Comparison of ENCODE assay signal across 16 mouse cellular contexts in genomic region chr4:94186997-94187396, GRCm38 (mm10).
DNase-seq lines count a peak whose midpoint lies in the region; ATAC-seq and TF ChIP-seq lines count a peak whose summit lies in the region.
"Had no signal": no experiment of that assay in that cellular context is flagged by ENCODE, and none has a peak within 500 bp of the region (broad histone marks: within the 10 kb centered on the region; RNA-seq: fewer than 3 reads in every experiment).

No protein-coding gene starts in this region.

- H3K4me3 ChIP-seq in heart, embryonic 15.5 days: no peak overlapping the region
- no peak overlapping the region for H3K4me3 ChIP-seq in stomach, embryonic 14.5 days (ENCODE audit: low read depth, low read length)
- no peak overlapping the region for H3K4me3 ChIP-seq in stomach, postnatal 0 days (ENCODE audit: low read depth, low read length)
- H3K4me3 ChIP-seq: heart, embryonic 12.5 days; hindbrain, embryonic 12.5 days; limb, embryonic 13.5 days; myocyte had no signal

- ATAC-seq in heart, embryonic 15.5 days (replicated peaks; ENCODE audit: insufficient number of reproducible peaks, insufficient read depth, low FRiP score, low read depth): 0 out of 2 replicates have a peak, but pooled peaks have one; percentile 35
- ATAC-seq in stomach, embryonic 14.5 days (ENCODE audit: insufficient number of reproducible peaks, insufficient read depth, low FRiP score, low read depth): peak; percentile 61; the same call in 1 of the 2 replicates
- ATAC-seq in stomach, postnatal 0 days (ENCODE audit: low FRiP score, low TSS enrichment): no peak
- ATAC-seq: intestine, embryonic 16.5 days; liver, postnatal 0 days had no signal

- no peak for TF ChIP-seq CTCF in stomach, postnatal 0 days (IDR thresholded peaks at IDR 0.05; ENCODE audit: low read depth)

- no peaks in the 10 kb centered on the region for H3K9me3 ChIP-seq in heart, embryonic 15.5 days (replicated peaks)
- H3K9me3 ChIP-seq in stomach, embryonic 14.5 days (ENCODE audit: control insufficient read depth, low read depth, low read length): no peaks in the 10 kb centered on the region
- H3K9me3 ChIP-seq in stomach, postnatal 0 days (ENCODE audit: control insufficient read depth, low read length): no peaks in the 10 kb centered on the region
- H3K9me3 ChIP-seq: heart, embryonic 12.5 days; hindbrain, embryonic 12.5 days; limb, embryonic 13.5 days had no signal

- no peak for TF ChIP-seq EP300 in stomach, postnatal 0 days (optimal IDR thresholded peaks at IDR 0.05)

- H3K4me2 ChIP-seq in heart, embryonic 15.5 days: no peak overlapping the region
- no peak overlapping the region for H3K4me2 ChIP-seq in stomach, embryonic 14.5 days (replicated peaks; ENCODE audit: low read depth, low read length)
- H3K4me2 ChIP-seq in stomach, postnatal 0 days (replicated peaks; ENCODE audit: low read depth): no peak overlapping the region
- H3K4me2 ChIP-seq: heart, embryonic 12.5 days; hindbrain, embryonic 12.5 days; limb, embryonic 13.5 days had no signal

- H3K27me3 ChIP-seq in heart, embryonic 15.5 days: no peaks in the 10 kb centered on the region
- no peaks in the 10 kb centered on the region for H3K27me3 ChIP-seq in stomach, embryonic 14.5 days (ENCODE audit: control insufficient read depth, insufficient read depth, low read length)
- H3K27me3 ChIP-seq in stomach, postnatal 0 days (ENCODE audit: control insufficient read depth, insufficient read depth, low read length): no peaks in the 10 kb centered on the region
- H3K27me3 ChIP-seq: heart, embryonic 12.5 days; hindbrain, embryonic 12.5 days; limb, embryonic 13.5 days had no signal

- H3K4me1 ChIP-seq in heart, embryonic 15.5 days (replicated peaks): peaks cover 10% of the 10 kb centered on the region
- H3K4me1 ChIP-seq in stomach, embryonic 14.5 days (ENCODE audit: control insufficient read depth, insufficient read depth, low read length): no peaks in the 10 kb centered on the region
- no peaks in the 10 kb centered on the region for H3K4me1 ChIP-seq in stomach, postnatal 0 days (replicated peaks; ENCODE audit: control insufficient read depth, insufficient read depth)
- H3K4me1 ChIP-seq: hindbrain, embryonic 12.5 days; limb, embryonic 13.5 days had no signal

- H3K27ac ChIP-seq in heart, embryonic 15.5 days: no peak overlapping the region
- no peak overlapping the region for H3K27ac ChIP-seq in stomach, embryonic 14.5 days (ENCODE audit: low read length)
- no peak overlapping the region for H3K27ac ChIP-seq in stomach, postnatal 0 days (replicated peaks)
- H3K27ac ChIP-seq: hindbrain, embryonic 12.5 days; limb, embryonic 13.5 days had no signal

- whole genome bisulfite sequencing in heart, embryonic 15.5 days: 46% methylated on average over 4 of the region's 4 CpGs
- 45% methylated on average over 4 of the region's 4 CpGs for WGBS in stomach, embryonic 14.5 days
- WGBS in stomach, postnatal 0 days: 51% methylated on average over 4 of the region's 4 CpGs

- no peaks in the 10 kb centered on the region for H3K36me3 ChIP-seq in heart, embryonic 15.5 days
- H3K36me3 ChIP-seq in stomach, embryonic 14.5 days (ENCODE audit: control insufficient read depth, insufficient read depth, low read length): no peaks in the 10 kb centered on the region
- no peaks in the 10 kb centered on the region for H3K36me3 ChIP-seq in stomach, postnatal 0 days (ENCODE audit: control insufficient read depth, insufficient read depth, low read length)
- H3K36me3 ChIP-seq: heart, embryonic 12.5 days; hindbrain, embryonic 12.5 days; limb, embryonic 13.5 days had no signal

- H3K9ac ChIP-seq in heart, embryonic 15.5 days: no peak overlapping the region
- H3K9ac ChIP-seq in stomach, embryonic 14.5 days (replicated peaks; ENCODE audit: low read depth, low read length): no peak overlapping the region
- H3K9ac ChIP-seq in stomach, postnatal 0 days (ENCODE audit: low read length): no peak overlapping the region
- H3K9ac ChIP-seq: heart, embryonic 12.5 days; hindbrain, embryonic 12.5 days; limb, embryonic 13.5 days; liver, postnatal 0 days had no signal

- intact Hi-C loops in heart, postnatal 36 days (cut with DNase I): no loop called here

- no peak for DNase-seq in heart, postnatal 36 days
- DNase-seq in kidney, postnatal 14 days: peak; percentile 36
- no peak for DNase-seq in kidney, postnatal 10 days
- DNase-seq in stomach, postnatal 0 days (ENCODE audit: low spot score): no peak
- no peak for DNase-seq in layer of hippocampus, postnatal 25 days (ENCODE audit: extremely low spot score in 1 of 2, low spot score in 1 of 2)
- DNase-seq: cerebellum, adult 2 months; liver, postnatal 0 days; spleen, adult 18-20 months; thymus, postnatal 4 days had no signal
